In the genomic region with DNA sequence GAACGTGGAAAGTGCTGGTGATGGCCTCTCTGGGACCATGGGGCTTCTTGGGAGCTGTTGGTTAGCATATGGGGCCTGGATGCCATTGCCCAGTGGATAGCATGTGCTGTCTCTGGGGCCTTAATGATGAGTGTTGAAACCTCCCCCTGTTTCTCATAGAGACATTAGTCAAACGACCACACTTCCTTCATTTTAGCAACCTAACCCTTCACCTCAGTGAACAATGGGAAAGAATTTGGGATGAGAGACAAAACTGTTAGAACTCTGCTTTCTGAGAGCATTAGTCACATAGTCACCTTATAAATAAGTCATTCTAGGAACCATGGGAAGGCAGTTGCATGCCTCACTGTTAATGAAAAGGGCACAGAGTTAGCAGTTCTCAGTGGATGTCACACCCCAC, we compare ENCODE assay signal across 10 mouse cellular contexts. TPM values are rescaled to one million over a fixed set of nuclear protein-coding genes. Genes with fewer than 3 reads are reported as not detected.
A peak's percentile ranks its signal among the peaks of the same experiment; 100 is the strongest.
DNase-seq lines count a peak whose midpoint lies in the region; ATAC-seq lines count a peak whose summit lies in the region.
"Had no signal": no experiment of that assay in that cellular context is flagged by ENCODE, and none has a peak within 500 bp of the region (broad histone marks: within the 10 kb centered on the region; RNA-seq: fewer than 3 reads in every experiment).

No protein-coding gene starts in this region.

- H3K27me3 ChIP-seq in erythroblast, embryonic 14.5 days (ENCODE audit: control insufficient read depth) = no peaks in the 10 kb centered on the region
- no peaks in the 10 kb centered on the region for H3K27me3 ChIP-seq in liver, embryonic 11.5 days (replicated peaks; ENCODE audit: control insufficient read depth, insufficient read depth, low read length)
- no peaks in the 10 kb centered on the region for H3K27me3 ChIP-seq in forebrain, embryonic 13.5 days
- peaks cover 17% of the 10 kb centered on the region for H3K27me3 ChIP-seq in neural tube, embryonic 13.5 days

- intact Hi-C loops in left cerebral cortex, postnatal 10 days (cut with DNase I) = loop anchor here (10.0 kb wide), 1 partner anchor 115 kb away; a partner anchor contains a TSS

- peak overlapping the region; percentile 76 for H3K4me2 ChIP-seq in liver, embryonic 11.5 days
- H3K4me2 ChIP-seq in forebrain, embryonic 13.5 days = peak overlapping the region; percentile 92
- H3K4me2 ChIP-seq in neural tube, embryonic 13.5 days = peak overlapping the region; percentile 97; the same call in 1 of the 2 replicates

- no peak overlapping the region for H3K9ac ChIP-seq in liver, embryonic 11.5 days (ENCODE audit: low read depth, low read length)
- no peak overlapping the region for H3K9ac ChIP-seq in forebrain, embryonic 13.5 days
- H3K9ac ChIP-seq in neural tube, embryonic 13.5 days = no peak overlapping the region

- no peak overlapping the region for H3K27ac ChIP-seq in liver, embryonic 11.5 days (ENCODE audit: low read depth, low read length)
- H3K27ac ChIP-seq in forebrain, embryonic 13.5 days = no peak overlapping the region
- no peak overlapping the region for H3K27ac ChIP-seq in neural tube, embryonic 13.5 days (replicated peaks)

- no peak for ATAC-seq in erythroblast, adult 5-6 weeks (replicated peaks; ENCODE audit: low FRiP score, poor library complexity, severe bottlenecking)
- no peak for ATAC-seq in liver, embryonic 11.5 days (replicated peaks; ENCODE audit: low FRiP score)
- no peak for ATAC-seq in forebrain, embryonic 13.5 days
- no peak for ATAC-seq in neural tube, embryonic 13.5 days (ENCODE audit: low read depth)

- peaks cover 22% of the 10 kb centered on the region for H3K4me1 ChIP-seq in erythroblast, embryonic 14.5 days (ENCODE audit: control insufficient read depth)
- H3K4me1 ChIP-seq in liver, embryonic 11.5 days (replicated peaks; ENCODE audit: control insufficient read depth, insufficient read depth, low read length) = peaks cover 6% of the 10 kb centered on the region; the same call in 1 of the 2 replicates
- peaks cover 20% of the 10 kb centered on the region for H3K4me1 ChIP-seq in forebrain, embryonic 13.5 days
- peaks cover 15% of the 10 kb centered on the region for H3K4me1 ChIP-seq in neural tube, embryonic 13.5 days (replicated peaks)

- H3K9me3 ChIP-seq in erythroblast, embryonic 14.5 days (ENCODE audit: control insufficient read depth, low read length) = no peaks in the 10 kb centered on the region
- no peaks in the 10 kb centered on the region for H3K9me3 ChIP-seq in liver, embryonic 11.5 days (ENCODE audit: control insufficient read depth, low read length)
- H3K9me3 ChIP-seq in forebrain, embryonic 13.5 days (replicated peaks) = no peaks in the 10 kb centered on the region
- no peaks in the 10 kb centered on the region for H3K9me3 ChIP-seq in neural tube, embryonic 13.5 days

- DNase-seq in liver, embryonic 11.5 days (ENCODE audit: low spot score) = no peak
- DNase-seq in liver = no peak
- no peak for DNase-seq in adrenal gland, postnatal 36 days
- DNase-seq in left cerebral cortex, postnatal 10 days (ENCODE audit: extremely low spot score in 1 of 2, low spot score in 2 of 2) = no peak
- DNase-seq: kidney, adult 8-10 months; lung, postnatal 14 days had no signal

- no peaks in the 10 kb centered on the region for H3K36me3 ChIP-seq in erythroblast, embryonic 14.5 days (ENCODE audit: control insufficient read depth)
- H3K36me3 ChIP-seq in liver, embryonic 11.5 days (ENCODE audit: control insufficient read depth, insufficient read depth, low read length) = no peaks in the 10 kb centered on the region
- H3K36me3 ChIP-seq in forebrain, embryonic 13.5 days (ENCODE audit: poor library complexity, severe bottlenecking) = no peaks in the 10 kb centered on the region
- H3K36me3 ChIP-seq in neural tube, embryonic 13.5 days = no peaks in the 10 kb centered on the region

- H3K4me3 ChIP-seq in erythroblast, embryonic 14.5 days (replicated peaks) = peak overlapping the region; percentile 85
- peak overlapping the region; percentile 82; the same call in 1 of the 2 replicates for H3K4me3 ChIP-seq in liver, embryonic 11.5 days (ENCODE audit: low read depth, low read length)
- no peak overlapping the region for H3K4me3 ChIP-seq in forebrain, embryonic 13.5 days
- H3K4me3 ChIP-seq in neural tube, embryonic 13.5 days = no peak overlapping the region; the same call in 1 of the 2 replicates

- WGBS in liver, embryonic 11.5 days = 13% methylated on average over 2 of the region's 2 CpGs
- 18% methylated on average over 2 of the region's 2 CpGs for WGBS in forebrain, embryonic 13.5 days
- WGBS in neural tube, embryonic 13.5 days = 10% methylated on average over 2 of the region's 2 CpGs

RNA-seq across cellular contexts. Expression of a gene that starts 1.9 kb away (rescaled TPM):
- 0.07 and 0.12 TPM in 2 replicates for polyA plus RNA-seq in erythroblast, embryonic 14.5 days (2012)
- total RNA-seq in erythroblast, adult 5-6 weeks (2015; ENCODE audit: low replicate concordance) = 9.4 and 11.3 TPM in 2 replicates
- 7.7 and 11.4 TPM in 2 replicates for total RNA-seq in erythroblast, adult 5-6 weeks (2017; ENCODE audit: low replicate concordance)
- polyA plus RNA-seq in liver, embryonic 11.5 days (2014; fragmentation: Nextera tagmentation; extraction: Ambion mirVana) = 19.7 and 21.7 TPM in 2 replicates
- polyA plus RNA-seq in forebrain, embryonic 13.5 days (2015; fragmentation: Nextera tagmentation; extraction: Ambion mirVana) = 20.3 and 22.1 TPM in 2 replicates
- 16.2 and 17.4 TPM in 2 replicates for polyA plus RNA-seq in neural tube, embryonic 13.5 days (2015; fragmentation: Nextera tagmentation; extraction: Ambion mirVana)
- 100 to 1,000 TPM; 113 to 116 TPM for total RNA-seq in adrenal gland, postnatal 36 days (2021)
- 100 to 1,000 TPM; 109 to 120 TPM for total RNA-seq in left cerebral cortex, postnatal 10 days (2021)

Comparison
In these comparisons a context has a peak if more than half of its experiments do, and no peak if none do; other contexts are left out.
1. H3K4me3 ChIP-seq: peak in erythroblast, embryonic 14.5 days (single experiment) and liver, embryonic 11.5 days (single experiment); none in forebrain, embryonic 13.5 days (single experiment) and neural tube, embryonic 13.5 days (single experiment).
2. RNA of a gene that starts 1.9 kb away (polyA plus RNA-seq): 20.3 to 22.1 TPM in forebrain, embryonic 13.5 days, 19.7 to 21.7 TPM in liver, embryonic 11.5 days and 16.2 to 17.4 TPM in neural tube, embryonic 13.5 days; 0.07 to 0.12 TPM in erythroblast, embryonic 14.5 days; every median in the first group is over 10 times any median in the second.
3. Peak in every context shown above with its lines, with median percentiles within 50 percentile points of each other: H3K4me2 ChIP-seq.